Mouse (Mus musculus) adipocyte (in vitro differentiated cells): ENCODE results near the gene Slc25a35.
"Not testable (repeated sequence)": the region's sequence is repeated elsewhere in the genome, so short reads cannot be mapped to it uniquely, and the experiment has no call there.

Experiments
- DNase-seq: peaks from one replicate; pipeline ENCODE4 v3.0.0-alpha.2; 2016; ENCODE audit warnings: low spot score

Slc25a35 gene

DNA sequence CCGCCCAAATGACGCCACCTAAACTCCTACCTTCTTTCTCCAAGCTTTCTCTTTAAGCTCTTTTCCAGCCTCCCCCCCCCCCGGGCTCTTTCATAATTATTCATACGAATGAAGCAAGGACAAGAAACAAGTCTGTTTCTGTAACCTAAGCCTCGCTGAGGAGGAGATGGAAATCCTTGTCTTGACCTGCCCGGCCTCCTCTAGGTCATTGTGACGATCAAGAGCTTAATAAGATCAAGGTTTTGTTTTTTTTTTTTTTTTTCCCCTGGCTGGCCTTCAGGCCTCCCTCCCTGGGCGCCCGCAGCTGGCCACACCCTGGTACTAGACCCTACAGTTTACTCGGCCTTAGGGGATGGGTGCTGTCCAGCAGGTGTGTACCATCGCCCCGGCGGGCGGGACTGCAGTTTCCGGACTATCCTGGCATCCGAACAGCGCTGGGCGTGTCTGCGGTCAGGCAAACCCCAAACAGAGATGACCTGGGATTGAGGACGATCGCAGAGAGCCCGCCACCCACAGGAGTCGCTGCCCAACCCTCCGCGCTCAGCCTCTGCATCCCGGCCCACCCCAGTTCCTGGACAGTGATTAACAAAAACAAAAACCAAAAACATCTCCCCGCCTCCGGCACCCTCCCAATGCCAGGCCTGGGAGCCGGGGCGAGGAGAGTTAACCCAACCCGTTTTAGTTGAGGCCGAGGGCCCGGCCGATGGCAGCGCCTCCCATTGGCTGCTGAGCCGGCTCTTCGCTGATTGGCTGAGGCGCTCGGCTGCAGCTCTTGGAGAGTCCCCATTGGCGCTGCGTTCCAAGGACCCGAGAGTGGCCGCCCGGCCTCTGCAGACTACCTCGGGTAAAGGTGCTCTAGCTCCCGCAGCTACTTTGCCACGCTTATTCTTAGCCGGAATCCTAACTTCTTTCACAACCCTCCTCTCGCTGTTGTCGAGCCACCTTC is at the start of gene Slc25a35:
Slc25a35 (plus strand) TSS at position 795 of the 946 bp plus-strand sequence.
- peak; percentile 89 for DNase-seq

DNA sequence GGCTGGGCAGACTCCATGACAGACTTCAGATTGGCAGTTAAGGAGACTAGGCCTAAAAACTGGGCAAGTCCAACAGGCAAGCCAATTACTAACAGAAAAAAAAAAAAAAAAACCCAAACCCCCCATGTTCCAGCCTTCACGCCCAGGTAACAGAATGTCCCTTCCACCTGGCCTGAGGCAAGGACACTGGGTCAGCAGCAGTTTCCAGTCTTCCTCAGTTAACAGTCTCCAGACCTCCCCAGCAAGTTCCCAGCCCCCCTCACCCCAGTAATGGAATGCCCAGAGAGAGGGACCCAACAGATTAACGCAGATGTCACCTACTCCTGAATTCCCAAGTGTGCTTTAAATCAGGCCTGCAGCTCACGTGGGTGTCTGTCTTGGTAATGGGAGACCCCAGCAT is 44.7 kb upstream of the Slc25a35 start:
- no peak for DNase-seq

DNA sequence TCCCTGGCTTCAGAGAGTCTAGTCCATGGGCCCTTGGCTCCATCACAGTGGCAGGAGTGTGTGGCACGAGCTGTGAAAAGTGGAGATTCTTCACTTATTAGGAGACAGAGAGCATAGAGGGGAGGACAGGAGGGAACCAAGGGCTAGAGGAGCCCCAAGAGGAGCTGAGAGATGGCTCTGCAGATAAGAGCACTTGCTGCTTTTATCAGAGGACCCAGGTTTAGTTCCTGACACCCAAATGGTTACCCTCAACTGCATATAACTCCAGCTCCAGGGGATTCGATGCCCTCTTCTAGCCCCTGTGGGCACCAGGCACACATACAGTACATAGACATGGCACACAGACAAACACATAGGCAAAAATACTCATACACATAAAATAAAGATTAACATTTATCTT is 43.2 kb upstream of the Slc25a35 start:
- DNase-seq = no peak

DNA sequence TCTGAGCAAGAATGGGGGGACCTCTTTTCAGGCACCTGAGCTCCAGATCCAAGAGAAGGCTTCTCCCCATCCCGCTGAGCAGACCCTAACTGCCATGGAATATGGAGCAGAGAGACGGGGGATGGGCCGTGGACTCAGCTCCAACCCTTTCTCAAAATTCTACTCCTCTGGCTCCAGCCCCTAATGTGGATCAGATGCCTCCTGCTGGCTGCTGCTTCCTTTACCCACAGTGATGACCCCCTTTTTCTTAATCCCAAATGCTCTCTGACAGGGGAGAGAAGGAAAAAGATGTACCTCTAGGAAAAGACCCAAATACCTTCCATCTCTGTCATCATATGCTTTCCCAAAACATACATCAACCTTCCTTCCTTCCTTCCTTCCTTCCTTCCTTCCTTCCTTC is 41.0 kb upstream of the Slc25a35 start, which contains the start of gene Odf4:
Odf4 (minus strand) TSS at position 101 of the 400 bp plus-strand sequence.
- no peak for DNase-seq

DNA sequence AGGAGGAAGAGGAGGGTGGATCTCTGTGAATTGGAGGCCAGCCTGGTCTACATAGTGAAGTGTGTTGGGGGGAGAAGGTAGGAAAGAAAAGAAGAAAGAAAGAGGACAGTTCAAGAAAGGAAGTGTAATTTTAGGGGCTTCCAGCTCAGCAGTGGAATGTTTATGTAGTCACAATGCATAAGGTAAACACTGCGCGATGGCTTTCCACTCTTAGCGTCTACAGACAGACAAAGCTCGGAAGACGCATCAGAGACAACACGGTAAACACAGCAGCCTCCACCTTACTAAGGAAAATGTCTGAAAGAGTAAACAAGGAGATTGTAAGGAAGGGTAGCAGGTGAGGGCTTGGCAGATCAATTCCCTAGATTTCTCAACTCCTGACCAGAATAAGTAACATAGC is 38.0 kb upstream of the Slc25a35 start:
- no peak for DNase-seq

DNA sequence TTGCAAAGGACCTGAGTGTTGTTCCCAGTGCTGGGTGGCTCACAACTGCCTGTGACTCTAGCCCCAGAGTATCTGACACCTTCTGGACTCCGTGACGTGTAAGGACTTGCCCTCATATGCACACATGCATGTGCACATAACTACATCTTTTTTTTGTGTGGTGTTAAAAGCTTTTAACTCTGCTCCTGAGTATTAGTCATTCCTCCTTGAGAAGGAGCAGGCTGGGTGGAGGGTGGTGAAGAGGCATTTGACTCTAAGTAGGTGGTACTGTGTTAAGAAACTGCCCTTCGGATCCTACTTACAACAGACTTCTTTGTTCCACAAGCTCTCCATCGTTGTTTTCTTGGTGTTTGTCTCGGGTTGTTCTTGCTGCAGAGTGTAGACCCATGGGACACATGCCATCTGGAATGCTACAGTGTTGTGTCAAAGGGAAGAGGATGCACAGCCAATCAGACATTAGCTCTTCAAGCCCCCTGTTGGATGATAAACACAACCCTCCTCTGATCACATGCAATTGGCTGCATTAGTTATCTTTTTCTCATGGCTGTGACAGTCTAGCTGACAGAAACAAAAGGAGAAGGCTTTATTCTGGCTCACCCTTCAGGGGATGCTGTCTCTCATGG is 33.9 kb upstream of the Slc25a35 start:
- no peak for DNase-seq

DNA sequence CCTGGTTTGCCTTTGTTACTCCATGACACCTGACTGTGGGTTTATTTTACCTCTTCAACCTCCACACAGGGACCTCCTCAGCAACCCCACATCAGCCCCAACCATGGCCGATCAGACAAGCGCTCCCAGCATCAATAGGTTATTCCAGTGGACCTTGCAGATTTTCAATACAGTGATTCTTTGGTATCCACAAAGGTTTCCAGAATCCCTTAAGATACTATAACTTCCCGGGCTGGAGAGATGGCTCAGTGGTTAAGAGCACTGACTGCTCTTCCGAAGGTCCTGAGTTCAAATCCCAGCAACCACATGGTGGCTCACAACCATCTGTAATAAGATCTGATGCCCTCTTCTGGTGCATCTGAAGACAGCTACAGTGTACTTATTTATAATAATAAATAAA is 31.0 kb upstream of the Slc25a35 start:
- not testable (repeated sequence) for DNase-seq

DNA sequence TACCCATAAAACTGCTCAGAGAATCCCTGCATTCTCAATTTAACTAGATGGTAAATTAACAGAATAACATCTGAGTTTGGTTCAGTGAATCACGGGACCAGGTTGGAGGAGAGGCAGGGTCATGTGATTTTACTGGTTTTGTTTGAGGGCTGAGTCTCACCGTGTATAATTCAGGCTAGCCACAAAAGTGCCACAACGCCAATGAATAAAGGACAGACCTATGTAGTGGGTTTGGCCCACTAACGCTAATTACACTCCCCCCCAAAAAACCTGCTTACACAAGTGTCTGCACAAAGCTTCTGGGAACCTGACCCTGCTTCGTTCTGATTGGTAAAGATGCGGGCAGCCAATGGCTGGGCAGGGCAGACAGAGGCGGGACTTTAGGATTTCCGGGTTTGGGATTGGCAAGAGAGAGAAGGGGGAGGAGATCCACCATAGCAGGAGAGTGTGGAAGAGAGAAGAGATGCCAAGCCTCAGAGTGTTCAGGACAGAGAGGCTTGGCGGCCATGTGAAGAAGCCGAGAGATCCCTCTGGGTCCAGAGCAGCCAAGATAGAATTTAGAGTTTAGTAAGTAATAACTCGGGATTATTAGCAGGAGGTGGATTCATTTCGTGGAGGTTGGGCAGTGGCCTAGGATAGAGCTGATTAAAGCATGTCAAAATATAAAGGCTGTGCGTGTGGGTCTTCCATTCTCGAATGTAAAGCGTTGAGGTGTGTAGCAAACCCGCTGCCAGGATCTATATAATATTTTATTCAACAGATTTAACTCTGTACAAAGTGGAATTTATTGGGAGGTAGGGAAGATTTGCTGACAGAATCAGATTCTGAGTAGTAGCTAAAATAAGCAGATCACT is 28.3 kb upstream of the Slc25a35 start:
- DNase-seq = peak; percentile 95

DNA sequence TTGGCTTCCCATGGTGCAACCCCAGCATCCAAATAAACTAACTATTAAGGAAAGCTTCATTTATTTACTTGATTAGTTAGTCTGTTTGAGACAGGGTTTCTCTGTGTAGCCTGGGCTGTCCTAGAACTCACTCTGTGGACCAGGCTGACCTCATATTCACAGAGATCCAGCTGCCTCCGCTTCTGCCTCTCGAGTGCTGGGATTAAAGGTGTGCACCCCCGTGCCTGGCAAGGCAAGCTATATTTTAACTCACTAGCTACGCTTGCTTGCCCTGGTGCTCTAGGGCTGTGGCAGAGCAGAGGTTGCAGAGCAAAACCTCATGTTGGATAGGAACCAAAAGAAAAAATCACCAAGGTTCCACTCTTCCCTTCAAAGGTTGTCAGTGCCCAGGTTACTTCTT is 27.4 kb upstream of the Slc25a35 start:
- no peak for DNase-seq

DNA sequence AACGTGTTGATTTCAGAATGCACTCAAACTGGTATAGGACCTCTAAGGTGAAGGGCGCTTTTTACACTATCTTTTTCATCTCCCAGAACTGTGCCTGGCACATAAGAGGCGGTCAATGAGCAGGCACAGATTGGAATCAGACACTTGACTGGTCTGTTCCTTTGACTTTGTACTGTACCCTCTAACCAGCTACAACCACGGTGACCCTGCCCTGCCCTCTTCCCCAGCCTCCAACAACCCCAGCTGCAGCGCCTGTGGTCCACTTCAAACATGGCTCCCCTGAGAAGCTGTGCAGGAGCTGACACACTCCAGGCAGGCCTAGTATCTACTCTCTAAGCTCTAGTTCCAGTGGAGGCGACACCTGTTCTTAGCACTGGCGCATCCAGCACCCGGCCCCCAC is 25.2 kb upstream of the Slc25a35 start:
- no peak for DNase-seq

DNA sequence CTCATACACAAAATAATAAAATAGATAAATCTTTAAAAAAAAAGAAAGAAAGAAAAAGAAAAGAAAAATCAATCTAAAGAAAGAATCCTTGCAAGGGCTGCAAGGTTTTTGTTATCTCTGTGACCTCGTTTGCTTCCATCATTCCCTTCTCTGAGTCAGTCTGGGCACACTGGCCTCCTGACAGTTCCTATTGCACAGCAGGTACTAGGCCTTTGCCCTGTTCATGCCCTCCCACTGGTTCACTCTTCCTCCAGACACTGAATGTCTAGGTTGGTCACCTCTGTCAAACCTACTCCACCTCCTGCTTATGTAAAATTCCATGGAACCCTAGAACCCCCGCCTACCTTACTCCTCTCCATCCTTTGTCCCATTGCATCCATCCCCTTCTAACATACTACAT is 22.7 kb upstream of the Slc25a35 start:
- no peak for DNase-seq

DNA sequence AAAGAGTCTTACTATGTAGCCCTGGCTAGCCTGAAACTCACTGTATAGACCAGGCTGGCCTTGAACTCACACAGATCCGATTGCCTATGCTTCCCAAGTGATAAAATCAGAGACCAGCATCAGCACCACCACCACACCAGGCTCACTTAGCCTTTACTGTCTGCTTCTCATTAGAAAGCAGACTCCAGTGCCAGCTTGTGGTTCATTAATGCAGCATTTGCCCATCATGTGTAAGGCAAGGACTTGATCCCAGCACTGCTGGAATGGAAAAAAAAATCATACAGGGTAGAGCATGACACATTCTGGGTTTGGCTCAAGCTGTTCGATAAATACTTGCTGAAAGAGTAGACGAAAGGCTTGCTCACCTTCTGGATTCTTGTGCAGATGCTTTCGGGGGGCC is 21.9 kb upstream of the Slc25a35 start:
- no peak for DNase-seq

DNA sequence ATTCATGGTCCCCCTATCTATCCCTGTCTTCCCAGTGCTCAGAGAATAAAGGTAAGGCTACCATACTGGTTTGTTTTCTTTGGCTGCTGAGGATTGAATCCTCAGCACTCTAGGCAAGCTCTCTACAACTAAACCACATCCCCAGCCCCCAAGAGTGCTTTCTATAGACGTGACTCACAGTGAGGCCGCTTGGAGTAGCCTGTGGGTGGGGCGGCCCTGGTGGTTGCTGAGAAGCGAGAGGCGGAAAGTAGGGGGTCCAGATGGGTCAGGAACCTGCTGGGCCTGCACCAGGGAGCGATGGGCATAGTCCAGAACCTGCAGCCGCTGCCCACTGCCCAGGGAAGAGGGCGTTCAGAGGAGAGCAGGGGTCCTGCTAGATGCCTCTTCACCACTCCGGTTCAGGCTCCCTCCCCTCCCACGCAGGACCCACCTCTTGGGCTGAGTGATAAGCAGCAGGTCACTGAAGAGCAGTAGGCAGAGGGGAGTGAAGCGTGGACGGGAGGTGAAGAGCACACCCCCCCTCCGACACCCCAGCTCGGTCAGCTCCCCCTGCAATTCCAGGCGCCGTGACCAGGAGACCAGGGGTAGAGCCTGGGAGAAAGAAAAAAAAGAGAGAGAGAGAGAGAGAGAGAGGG is 21.0 kb upstream of the Slc25a35 start:
- DNase-seq = no peak

DNA sequence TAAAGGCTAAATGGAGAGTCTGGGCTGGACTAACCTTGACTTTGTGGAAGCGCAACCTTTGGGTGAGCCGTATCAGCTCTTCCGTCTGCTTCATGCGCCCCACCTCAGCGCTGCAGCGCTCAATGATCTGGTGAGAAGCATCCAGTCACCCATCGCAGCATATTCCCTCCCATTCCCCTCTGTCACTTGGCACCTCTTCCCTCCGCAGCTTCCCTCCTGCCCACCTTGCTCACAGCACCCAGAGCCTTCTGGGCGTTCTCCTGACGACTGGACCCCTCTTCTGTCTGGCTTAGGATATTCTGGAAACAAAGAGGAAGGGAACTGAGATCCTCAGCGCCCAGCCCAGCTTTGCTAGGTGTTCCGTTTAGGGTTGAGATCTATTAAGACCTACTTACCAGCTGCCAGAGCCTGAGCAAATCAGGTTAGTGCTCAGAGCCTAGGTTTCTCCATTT is 20.4 kb upstream of the Slc25a35 start:
- DNase-seq = no peak

DNA sequence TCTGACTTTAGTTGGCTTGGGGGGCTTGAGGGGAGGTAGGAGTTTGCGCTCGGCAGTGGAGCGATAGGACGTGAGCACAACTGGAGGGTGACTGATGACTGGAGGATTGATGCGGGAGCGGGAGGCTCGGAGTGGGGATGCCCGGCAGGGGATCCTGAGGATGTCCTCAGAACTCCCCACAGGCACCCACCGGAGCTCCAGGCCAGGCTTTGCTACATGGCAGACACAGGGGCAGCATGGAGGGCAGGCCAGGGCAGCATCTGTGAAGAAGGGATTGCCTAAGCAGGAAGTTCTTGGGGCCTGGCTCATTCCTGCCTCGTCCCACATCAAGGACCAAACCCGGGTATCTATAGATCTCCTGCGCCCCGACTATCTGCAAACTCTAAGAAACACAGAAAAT is 14.0 kb upstream of the Slc25a35 start:
- DNase-seq = no peak

DNA sequence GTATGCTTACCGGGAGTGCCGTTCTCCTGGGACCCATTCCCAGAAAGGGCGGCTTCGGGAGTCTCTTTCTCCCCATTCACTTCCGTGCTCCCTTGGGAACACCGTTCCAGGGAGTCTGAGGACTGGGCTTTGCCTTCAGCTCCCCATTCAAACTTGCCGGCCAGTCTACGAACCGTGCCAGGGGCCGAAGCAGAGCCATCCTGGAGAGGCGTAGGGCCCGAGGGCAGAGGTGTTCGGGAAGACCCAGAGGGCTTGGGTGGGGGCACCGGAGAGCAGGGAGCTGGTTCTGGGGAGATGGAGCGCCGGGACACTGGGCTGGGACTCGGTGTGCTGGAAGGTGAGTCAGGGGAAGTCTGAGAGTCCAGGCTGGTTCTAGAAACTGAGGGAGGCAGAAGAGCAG is 13.5 kb upstream of the Slc25a35 start:
- no peak for DNase-seq

DNA sequence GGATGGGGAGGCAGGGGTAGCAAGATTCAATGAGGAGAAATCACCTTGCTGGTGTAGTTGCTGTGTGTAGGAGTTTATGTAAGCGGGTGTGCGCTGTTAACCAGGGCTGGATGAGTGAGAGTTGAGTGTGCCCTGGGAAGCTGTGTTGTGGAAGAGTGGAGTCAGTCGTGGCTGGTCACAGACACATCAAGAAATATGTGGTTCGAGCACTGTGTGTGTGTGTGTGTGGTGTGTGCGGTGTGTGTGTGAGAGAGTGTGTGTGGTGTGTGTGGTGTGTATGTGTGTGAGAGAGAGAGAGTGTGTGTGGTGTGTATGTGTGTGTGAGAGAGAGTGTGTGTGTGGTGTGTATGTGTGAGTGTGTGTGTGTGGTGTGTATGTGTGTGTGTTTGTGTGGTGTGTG is 12.5 kb upstream of the Slc25a35 start:
- DNase-seq = no peak

DNA sequence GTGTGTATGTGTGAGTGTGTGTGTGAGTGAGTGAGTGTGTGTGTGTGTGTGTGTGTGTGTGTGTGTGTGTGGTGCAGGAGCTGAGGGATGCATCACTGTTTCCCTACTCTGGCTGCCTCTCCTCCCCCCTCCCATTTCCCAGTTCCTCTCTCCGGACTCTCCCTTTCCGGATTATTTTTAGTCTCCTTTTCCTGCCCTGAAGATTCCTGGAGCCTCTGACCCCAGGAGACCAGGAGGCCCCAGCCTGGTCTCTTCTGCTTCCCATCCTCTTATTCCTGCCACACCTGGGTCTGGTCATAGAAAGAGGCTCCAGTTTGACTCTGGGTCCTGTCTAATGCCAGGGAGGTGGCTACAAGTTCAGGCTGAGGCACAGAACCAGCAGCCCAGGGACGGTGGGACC is 11.8 kb upstream of the Slc25a35 start:
- no peak for DNase-seq

DNA sequence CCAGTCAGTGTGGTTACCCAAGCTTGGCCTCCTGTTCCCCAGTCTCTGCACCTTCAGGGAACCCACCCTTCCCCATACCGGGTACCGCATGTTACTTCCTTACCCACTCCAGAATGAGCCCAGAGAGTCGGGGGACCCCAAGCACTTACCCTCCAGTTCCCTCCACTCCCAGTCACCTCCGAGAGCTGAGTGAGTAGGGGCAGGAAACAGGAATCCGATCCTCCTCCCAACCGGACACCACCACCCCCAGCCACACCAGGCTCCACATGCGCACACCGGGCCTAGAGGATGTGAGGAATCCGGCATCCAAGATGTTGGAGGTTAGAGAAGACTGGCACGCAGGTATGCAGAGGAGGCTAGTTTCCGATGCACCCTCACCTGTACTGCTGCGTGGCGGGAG is 11.2 kb upstream of the Slc25a35 start:
- no peak for DNase-seq

DNA sequence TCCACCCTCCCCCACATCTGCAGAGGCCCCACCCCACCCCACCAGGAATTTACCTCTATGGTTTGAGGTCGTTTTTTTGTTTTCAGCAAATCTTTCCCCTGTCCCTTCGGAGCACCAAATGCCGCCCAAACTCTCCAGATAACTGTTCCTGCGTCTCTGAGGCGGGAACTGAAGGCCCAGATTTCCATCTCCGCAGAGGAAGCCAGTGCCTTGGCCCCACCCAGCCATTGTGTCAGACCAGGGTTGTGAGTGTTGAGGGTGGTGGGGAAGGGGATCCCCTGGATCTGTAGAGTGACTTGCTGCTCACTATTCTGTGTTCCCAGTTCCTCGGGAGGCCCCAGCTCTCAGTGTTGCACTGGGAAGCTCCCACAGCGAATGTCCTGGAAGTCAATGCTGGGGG is 10.6 kb upstream of the Slc25a35 start, which contains the start of gene Arhgef15:
Arhgef15 (minus strand) TSS at position 173 of the 400 bp plus-strand sequence.
- DNase-seq = no peak

DNA sequence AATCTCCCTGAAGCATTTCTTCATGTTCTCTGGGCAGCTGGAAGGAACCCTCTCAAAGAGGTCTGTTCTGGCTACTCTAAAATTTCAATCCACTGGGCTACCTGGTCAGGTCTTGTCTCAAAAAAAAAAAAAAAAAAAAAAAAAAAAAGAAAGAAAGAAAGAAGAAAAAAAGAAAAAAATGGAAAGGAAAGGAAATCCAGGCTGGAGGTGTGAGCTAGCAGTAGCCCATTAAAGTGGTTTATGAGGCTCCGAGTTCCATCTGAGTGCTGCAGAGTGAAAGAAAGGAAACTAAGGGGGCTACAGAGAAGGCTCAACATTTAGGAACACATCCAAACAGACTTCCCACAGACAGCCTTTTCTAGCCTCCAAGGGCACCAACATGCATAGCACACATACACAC is 10.0 kb upstream of the Slc25a35 start:
- DNase-seq = no peak

DNA sequence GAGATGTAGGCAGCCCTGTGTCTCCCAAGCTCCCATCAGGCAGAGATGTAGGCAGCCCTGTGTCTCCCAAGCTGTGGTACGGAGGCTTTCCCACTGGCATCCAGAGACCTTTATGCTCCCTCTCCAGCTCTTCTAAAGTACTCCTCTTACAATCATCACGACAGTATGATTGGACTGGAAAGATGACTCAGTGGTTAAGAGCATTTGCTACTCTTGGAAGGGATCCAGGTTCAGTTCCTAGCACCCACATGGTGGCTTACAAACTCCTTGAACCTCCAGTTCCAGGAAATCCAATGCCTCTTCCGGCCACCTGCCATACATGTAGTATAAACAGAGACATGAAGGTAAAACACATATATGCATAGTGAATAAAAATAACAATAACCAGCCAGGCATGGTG is 6.3 kb upstream of the Slc25a35 start:
- DNase-seq = no peak
